Mouse (Mus musculus) lung, embryonic 14.5 days (tissue): ENCODE measurements around the gene C730034F03Rik. TPM values are rescaled to one million over a fixed set of nuclear protein-coding genes. Genes with fewer than 3 reads are reported as not detected.

Experiments used
- ATAC-seq: fragments of 200-750 bp; cut with Nextera tagmentation; 2 replicates; pipeline ENCODE4 v1.8.0; 2017; ENCODE audit warnings: mild to moderate bottlenecking, moderate TSS enrichment, moderate library complexity; ENCODE audit not compliant: insufficient read depth
- DNase-seq: peaks from one replicate; pipeline ENCODE4 v3.0.0-alpha.2; 2015
- H3K27ac ChIP-seq: fragments of 300-500 bp; sonication (generic); 2 replicates; pipeline ENCODE4 v1.5.1; 2014; ENCODE audit warnings: low read depth, mild to moderate bottlenecking, moderate library complexity
- H3K27me3 ChIP-seq: fragments of 300-500 bp; sonication (generic); 2 replicates; pipeline ENCODE4 v1.6.1; 2014; ENCODE audit warnings: low read length, control low read depth; ENCODE audit not compliant: insufficient read depth
- H3K36me3 ChIP-seq: fragments of 300-500 bp; sonication (generic); 2 replicates; pipeline ENCODE4 v1.6.1; 2014; ENCODE audit warnings: control low read depth; ENCODE audit not compliant: insufficient read depth
- H3K4me1 ChIP-seq: fragments of 300-500 bp; sonication (generic); 2 replicates; pipeline ENCODE4 v1.6.1; 2014; ENCODE audit warnings: antibody characterized with exemption, control low read depth; ENCODE audit not compliant: insufficient read depth
- H3K4me2 ChIP-seq: fragments of 300-500 bp; sonication (generic); 2 replicates; pipeline ENCODE4 v1.6.1; 2014; ENCODE audit warnings: mild to moderate bottlenecking
- H3K4me3 ChIP-seq: fragments of 300-500 bp; sonication (generic); 2 replicates; pipeline ENCODE4 v1.5.1; 2014; ENCODE audit warnings: low read depth, low read length
- H3K9ac ChIP-seq: fragments of 300-500 bp; sonication (generic); 2 replicates; pipeline ENCODE4 v1.6.1; 2014
- H3K9me3 ChIP-seq: fragments of 300-500 bp; sonication (generic); 2 replicates; pipeline ENCODE4 v1.6.1; 2016; ENCODE audit warnings: low read depth, low read length, control low read depth
- CTCF ChIP-seq: IDR thresholded peaks from 2 replicates; pipeline ENCODE4 v1.5.1; 2016; ENCODE audit warnings: antibody characterized with exemption, low read depth
- WGBS: fragments of 180-500 bp; shearing (Covaris S2); extraction: QIAGEN DNeasy Blood & Tissue Kit; methylation state at CpG from one replicate; pipeline ENCODE4 v1.1.7; 2014; 5-methylcytosine and 5-hydroxymethylcytosine counted together
- polyA plus RNA-seq: library from polyadenylated mRNA; unstranded; fragments of >200 nt; fragmentation: Nextera tagmentation; extraction: Ambion mirVana; gene quantifications from 2 replicates; pipeline ENCODE4 v1.2.1, GENCODE M21; 2014

The C730034F03Rik gene
- polyA plus RNA-seq, 1 experiment from 2014 or later, result 1.9 TPM

GRCm38 (mm10) chr15:89454857-89455256 is 25.5 kb downstream of the C730034F03Rik start:
- H3K27me3 ChIP-seq, result peaks cover 27% of the 10 kb centered on the region
- no peaks in the 10 kb centered on the region for H3K9me3 ChIP-seq
- DNase-seq (no peak), ATAC-seq (no peak)
- TF ChIP-seq CTCF, result no peak
- no peaks in the 10 kb centered on the region for H3K36me3 ChIP-seq
- H3K4me1 ChIP-seq, result no peaks in the 10 kb centered on the region
- 28% methylated on average over 4 of the region's 6 CpGs for WGBS
- H3K4me2 ChIP-seq, result no peak overlapping the region; the same call in 1 of the 2 replicates
- H3K4me3 ChIP-seq, result no peak overlapping the region
- H3K9ac ChIP-seq, result no peak overlapping the region
- no peak overlapping the region for H3K27ac ChIP-seq

GRCm38 (mm10) chr15:89455642-89456041 is 26.3 kb downstream of the C730034F03Rik start:
- Histone ChIP-seq H3K4me3 (no peak overlapping the region), H3K27me3 (peaks cover 27% of the 10 kb centered on the region), H3K9me3 (no peaks in the 10 kb centered on the region), H3K36me3 (no peaks in the 10 kb centered on the region), H3K9ac (no peak overlapping the region), H3K27ac (no peak overlapping the region), H3K4me2 (no peak overlapping the region), H3K4me1 (no peaks in the 10 kb centered on the region)
- DNase-seq, result no peak
- no peak for ATAC-seq
- TF ChIP-seq CTCF, result no peak
- WGBS, result 72% methylated on average over 6 of the region's 6 CpGs

- Histone ChIP-seq H3K9ac (no peak overlapping the region), H3K4me2 (no peak overlapping the region), H3K4me3 (no peak overlapping the region), H3K27ac (no peak overlapping the region), H3K4me1 (no peaks in the 10 kb centered on the region), H3K36me3 (no peaks in the 10 kb centered on the region), H3K9me3 (no peaks in the 10 kb centered on the region), H3K27me3 (peaks cover 18% of the 10 kb centered on the region)
- no peak for TF ChIP-seq CTCF
- DNase-seq (no peak), ATAC-seq (no peak)
- 91% methylated on average over 15 of the region's 15 CpGs for WGBS
These were observed 29.6 kb downstream of the C730034F03Rik start for GRCm38 (mm10) chr15:89458942-89459341.

- Histone ChIP-seq H3K4me1 (no peaks in the 10 kb centered on the region), H3K4me2 (no peak overlapping the region), H3K27me3 (0 out of 2 replicates have a peak, but pooled peaks cover 9% of the 10 kb centered on the region), H3K4me3 (no peak overlapping the region), H3K9me3 (no peaks in the 10 kb centered on the region), H3K36me3 (no peaks in the 10 kb centered on the region), H3K27ac (no peak overlapping the region), H3K9ac (no peak overlapping the region)
- whole genome bisulfite sequencing, result 77% methylated on average over 7 of the region's 7 CpGs
- no peak for ATAC-seq
- no peak for TF ChIP-seq CTCF
- DNase-seq, result no peak
These were observed 30.4 kb downstream of the C730034F03Rik start for GRCm38 (mm10) chr15:89459821-89460220.

- H3K27me3 ChIP-seq, result 0 out of 2 replicates have a peak, but pooled peaks cover 5% of the 10 kb centered on the region
- no peak for TF ChIP-seq CTCF
- DNase-seq (no peak), ATAC-seq (no peak)
- H3K9me3 ChIP-seq, result no peaks in the 10 kb centered on the region
- 61% methylated on average over 10 of the region's 10 CpGs for WGBS
- no peak overlapping the region for H3K4me3 ChIP-seq
- H3K27ac ChIP-seq, result no peak overlapping the region
- no peak overlapping the region for H3K9ac ChIP-seq
- H3K36me3 ChIP-seq, result no peaks in the 10 kb centered on the region
- no peak overlapping the region for H3K4me2 ChIP-seq
- H3K4me1 ChIP-seq, result no peaks in the 10 kb centered on the region
These were observed 30.9 kb downstream of the C730034F03Rik start for GRCm38 (mm10) chr15:89460298-89460697.

- Histone ChIP-seq H3K4me1 (no peaks in the 10 kb centered on the region), H3K27me3 (0 out of 2 replicates have a peak, but pooled peaks cover 5% of the 10 kb centered on the region), H3K36me3 (no peaks in the 10 kb centered on the region), H3K9me3 (no peaks in the 10 kb centered on the region), H3K9ac (no peak overlapping the region), H3K27ac (no peak overlapping the region), H3K4me3 (no peak overlapping the region), H3K4me2 (no peak overlapping the region)
- DNase-seq, result no peak
- WGBS, result 63% methylated on average over 15 of the region's 15 CpGs
- TF ChIP-seq CTCF, result no peak
- ATAC-seq, result no peak
These were observed 31.9 kb downstream of the C730034F03Rik start for GRCm38 (mm10) chr15:89461321-89461720.

- ATAC-seq, result no peak
- H3K36me3 ChIP-seq, result no peaks in the 10 kb centered on the region
- DNase-seq, result no peak
- H3K4me3 ChIP-seq, result no peak overlapping the region
- WGBS, result 63% methylated on average over 7 of the region's 7 CpGs
- no peak overlapping the region for H3K9ac ChIP-seq
- no peaks in the 10 kb centered on the region for H3K4me1 ChIP-seq
- no peaks in the 10 kb centered on the region for H3K9me3 ChIP-seq
- H3K27me3 ChIP-seq, result 0 out of 2 replicates have a peak, but pooled peaks cover 2% of the 10 kb centered on the region
- TF ChIP-seq CTCF, result no peak
- no peak overlapping the region for H3K4me2 ChIP-seq
- H3K27ac ChIP-seq, result no peak overlapping the region
These were observed 32.8 kb downstream of the C730034F03Rik start for GRCm38 (mm10) chr15:89462176-89462575.
